Mouse (Mus musculus) adrenal gland, postnatal 0 days (tissue): Measurements from ENCODE around the gene Bms1. TPM values are rescaled to one million over a fixed set of nuclear protein-coding genes. Genes with fewer than 3 reads are reported as not detected.

Experiments used
- microRNA-seq: library from miRNA; unstranded; fragments of <30 nt; microRNA quantifications from one replicate; pipeline ENCODE4, GENCODE M21; 2016; ENCODE audit warnings: borderline replicate concordance; ENCODE audit not compliant: insufficient number of aligned reads
- polyA plus RNA-seq: library from polyadenylated mRNA; unstranded; fragments of >200 nt; fragmentation: Nextera tagmentation; extraction: Ambion mirVana; gene quantifications from 2 replicates; pipeline ENCODE4 v1.2.1, GENCODE M21; 2015

The Bms1 gene
- 8.0 and 11.0 TPM in 2 replicates for polyA plus RNA-seq

GRCm38 (mm10) chr6:118419050-118419920 lies at the start of gene Bms1:
Gene Bms1, minus strand, starts transcription at chr6:118419474.

GRCm38 (mm10) chr6:118455042-118455631 lies 35.9 kb upstream of the Bms1 start, which contains the start of gene Zfp248:
Gene Zfp248, minus strand, starts transcription at chr6:118455528.

Small RNA genes within 50 kb of the gene (microRNA-seq; reads per million reads assigned to microRNA genes)
- gene Gm25953, result not detected

Other genes starting within 250 kb of the Bms1 start
- gene Ret, start 221.8 kb downstream of the Bms1 start, polyA plus RNA-seq, result 4.1 and 8.9 TPM in 2 replicates
- gene Zfp248, start 36.1 kb upstream of the Bms1 start, polyA plus RNA-seq, result 4.7 and 5.0 TPM in 2 replicates
- gene Zfp9, start 59.8 kb upstream of the Bms1 start, polyA plus RNA-seq, result 5.2 and 7.4 TPM in 2 replicates
- 4.3 and 8.5 TPM in 2 replicates for gene Ankrd26, start 142.8 kb upstream of the Bms1 start, polyA plus RNA-seq